Mouse (Mus musculus) thymus, adult 2 months (tissue): ENCODE measurements around the gene Sycp2.

Experiments
- CTCF ChIP-seq: fragments of 200-500 bp; IDR thresholded peaks from 2 replicates; pipeline ENCODE4 v1.5.1; 2012; ENCODE audit warnings: mild to moderate bottlenecking, control low read depth, low read length, moderate library complexity, borderline replicate concordance; ENCODE audit not compliant: control insufficient read depth, poor library complexity, insufficient read depth; ENCODE audit errors: extremely low read depth
- POLR2A ChIP-seq: fragments of 200-500 bp; IDR thresholded peaks from 2 replicates; pipeline ENCODE4 v1.6.1; 2012; ENCODE audit warnings: mild to moderate bottlenecking, low read length, control low read depth, moderate library complexity; ENCODE audit not compliant: control insufficient read depth, poor library complexity, insufficient read depth; ENCODE audit errors: extremely low read depth

DNA sequence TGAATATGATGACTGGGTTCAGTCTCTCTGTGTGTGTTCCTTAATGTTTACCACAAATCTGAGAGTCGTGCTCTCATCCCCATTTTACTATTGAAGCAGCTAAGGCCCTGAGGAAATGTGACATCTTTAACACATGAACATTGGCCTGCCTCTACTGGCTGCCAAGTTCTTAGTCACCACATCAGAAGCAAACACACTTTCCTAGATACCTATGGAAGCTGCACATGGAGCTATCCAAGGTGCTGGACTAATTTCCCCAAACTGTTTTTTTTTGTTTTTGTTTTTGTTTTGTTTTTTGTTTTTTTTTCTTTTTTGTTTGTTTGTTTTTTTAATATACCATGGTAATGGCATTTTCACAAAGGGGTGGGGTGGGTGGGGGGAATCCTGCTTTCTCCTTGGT is 77.5 kb downstream of the Sycp2 start:
- no peak for TF ChIP-seq CTCF
- no peak for TF ChIP-seq POLR2A
